Mouse (Mus musculus) 3T3-L1 (cell line): ENCODE data around the gene Gm5891.
"Not testable (repeated sequence)": the region's sequence is repeated elsewhere in the genome, so short reads cannot be mapped to it uniquely, and the experiment has no call there.

ENCODE experiments used
- DNase-seq: peaks from one replicate; pipeline ENCODE4 v3.0.0-alpha.2; 2015; ENCODE audit warnings: low read depth, low spot score

Gene Gm5891

DNA sequence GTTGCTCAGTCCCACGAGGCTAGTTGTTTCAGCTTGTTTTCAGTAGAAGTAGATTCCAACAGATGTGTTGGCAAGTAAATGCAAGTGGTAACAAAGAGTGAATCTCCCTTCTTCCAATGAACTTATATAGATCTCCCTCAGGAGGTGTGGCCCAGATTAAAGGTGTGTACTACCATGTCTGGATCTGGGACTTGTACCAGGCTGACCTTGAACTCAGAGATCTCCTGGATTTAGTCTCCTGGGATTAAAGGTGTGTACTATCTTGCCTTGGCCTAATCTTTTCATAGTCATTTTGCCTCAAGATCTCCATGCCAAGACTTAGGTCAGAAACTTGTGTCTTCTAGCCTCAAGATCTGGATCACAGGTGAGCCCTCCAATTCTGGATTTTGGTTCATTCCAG, at the start of gene Gm5891:
Gene Gm5891, minus strand, starts transcription at position 101 of the 400 bp plus-strand sequence.
- DNase-seq = not testable (repeated sequence)
